Mouse (Mus musculus) lung, postnatal 4 days (tissue): ENCODE results near the gene Mecr.

ENCODE experiments used
- DNase-seq, 2 experiments: peaks; one replicate each; pipeline ENCODE4 v3.0.0; 2021

Mecr gene

DNA sequence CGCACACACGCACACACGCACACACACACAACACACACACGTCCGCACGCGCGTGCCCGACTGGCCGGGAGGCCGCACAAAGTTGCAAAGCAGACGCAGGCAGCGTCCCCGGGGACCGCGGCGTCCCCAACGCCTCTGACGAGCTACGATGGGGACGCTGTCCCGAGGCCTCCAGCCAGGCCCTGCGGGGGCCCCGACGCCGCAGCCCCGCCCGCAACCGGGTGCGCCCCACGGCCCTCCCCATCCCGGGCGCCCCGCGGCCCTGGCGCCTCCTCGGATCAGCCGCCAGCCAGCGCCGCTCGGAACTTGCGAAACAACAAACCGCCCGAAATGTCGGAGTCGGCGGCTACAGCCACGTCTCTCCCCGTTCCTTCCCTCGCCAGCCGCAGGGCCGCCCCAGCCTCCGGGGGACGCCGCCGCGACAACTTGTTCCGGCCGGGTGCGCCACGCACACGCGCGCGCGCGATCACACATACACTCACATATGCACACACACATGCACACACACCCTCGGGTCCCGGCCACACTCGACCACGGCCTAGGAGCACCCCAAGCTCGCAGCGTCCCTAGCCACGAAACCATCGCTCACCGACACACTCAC, 6.3 kb upstream of the Mecr start:
- DNase-seq: peak; percentile 65 to 71

GRCm38 (mm10) chr4:131837872-131838524, 5.3 kb upstream of the Mecr start, which contains the start of gene Ptpru:
Gene Ptpru (minus strand): TSS chr4:131838288.
- peak; percentile 90 to 94 for DNase-seq

DNA sequence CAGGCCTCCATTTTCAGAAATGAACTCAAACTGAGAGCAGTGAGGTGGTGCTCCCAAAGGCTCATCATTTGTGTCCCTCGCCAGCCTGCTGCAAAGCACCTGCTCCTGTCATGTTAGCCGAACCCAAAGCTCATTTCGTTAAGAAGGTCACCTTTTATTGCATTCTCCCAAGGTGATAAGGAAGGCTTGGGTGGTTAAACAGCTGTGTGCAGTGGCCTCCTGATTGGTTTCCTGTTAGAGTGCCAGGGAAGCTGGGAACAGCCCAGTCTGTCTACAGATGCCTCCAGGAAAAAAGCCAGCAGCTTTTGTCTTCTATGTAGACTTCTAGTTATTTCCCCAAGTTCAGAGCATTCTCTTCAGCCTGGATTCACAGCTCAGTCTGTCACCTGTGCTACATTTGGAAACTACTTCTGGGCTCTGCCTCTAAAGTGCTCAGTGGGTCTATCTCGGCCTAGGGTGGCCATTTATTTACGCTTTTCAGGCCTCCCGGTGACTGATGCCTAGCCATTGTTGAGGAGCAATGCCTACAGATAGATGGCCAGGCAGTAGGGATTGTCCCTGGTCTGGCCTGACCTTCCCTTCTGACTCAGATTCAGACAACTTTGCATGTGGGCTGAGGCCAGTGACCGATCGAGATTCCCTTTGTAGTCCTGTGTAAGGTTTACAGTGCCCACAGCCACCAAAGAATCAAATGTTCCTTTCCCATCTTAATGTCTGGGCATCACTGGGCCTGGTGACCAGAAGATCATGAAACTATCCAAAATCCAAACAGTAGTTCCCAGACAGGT, 2.9 kb downstream of the Mecr start:
- no peak for DNase-seq

DNA sequence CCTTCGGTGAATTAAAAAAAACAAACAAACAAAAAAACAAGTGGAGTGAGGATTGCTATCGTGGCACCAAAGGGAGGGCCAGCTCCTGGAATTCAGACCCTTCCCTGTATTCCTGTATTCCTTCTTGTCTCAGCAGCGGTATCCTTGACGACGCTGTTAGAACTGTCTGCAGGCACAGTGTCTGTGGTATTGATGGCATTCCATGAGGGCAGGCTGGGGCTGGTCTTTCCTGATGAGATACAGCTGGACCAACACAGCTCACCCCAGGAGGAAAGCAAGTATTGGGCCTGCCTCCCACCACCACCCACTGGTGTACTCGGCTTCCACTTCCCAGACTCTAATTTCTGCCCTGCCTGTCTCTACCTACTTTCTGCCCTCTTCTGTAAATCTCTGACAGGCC, 4.8 kb downstream of the Mecr start:
- DNase-seq: no peak

DNA sequence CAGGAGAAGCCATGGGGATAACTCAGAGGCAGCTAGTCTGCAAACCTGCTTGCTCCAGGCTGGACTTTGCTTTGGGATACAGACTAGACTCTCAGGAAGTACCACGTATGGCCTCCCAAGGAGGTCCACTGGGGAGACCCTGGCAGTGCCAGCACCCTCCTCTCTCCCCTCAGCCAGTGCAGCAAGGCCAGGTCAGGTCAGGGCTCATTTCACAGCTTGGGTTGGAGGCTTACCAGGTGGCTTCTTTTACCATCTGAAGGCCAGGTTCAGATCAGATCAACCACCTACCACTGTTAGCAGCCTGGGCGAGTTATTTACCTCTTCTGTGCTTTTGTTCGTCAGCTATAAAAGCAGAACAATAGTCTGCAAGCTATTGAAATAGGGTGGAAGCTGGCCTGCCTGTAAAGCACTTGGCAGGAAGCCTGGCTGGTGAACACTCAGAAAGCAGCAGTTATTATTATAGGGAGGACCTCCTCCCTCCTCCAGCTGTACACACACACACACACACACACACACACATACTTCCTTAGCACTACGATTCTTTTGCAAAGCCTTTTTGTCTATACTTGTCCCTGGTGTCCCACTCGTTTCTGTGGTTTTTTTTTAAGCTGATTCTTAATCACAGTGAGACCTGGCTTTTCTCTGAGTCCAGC, 6.8 kb downstream of the Mecr start:
- DNase-seq: peak; percentile 68 to 78

DNA sequence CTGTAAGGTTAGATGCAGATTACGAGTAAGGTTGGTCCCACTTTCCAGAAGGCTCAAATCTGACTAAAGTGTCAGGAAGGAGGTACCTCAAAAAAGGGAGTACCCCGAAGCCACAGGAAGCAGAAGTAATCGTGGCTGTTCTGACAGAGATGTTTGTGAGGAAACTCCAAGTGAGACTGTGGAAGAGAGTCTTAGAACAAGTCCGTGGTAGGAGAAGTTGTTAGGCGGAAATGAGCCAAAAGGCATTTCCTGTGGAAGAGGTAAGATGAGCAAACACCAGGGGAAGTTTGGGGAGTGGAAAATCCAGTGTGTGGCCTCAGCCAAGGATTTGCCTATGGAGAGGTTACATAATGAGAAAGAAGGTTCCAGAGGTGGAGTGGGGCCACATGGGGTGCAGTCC, 11.7 kb downstream of the Mecr start:
- DNase-seq: no peak

DNA sequence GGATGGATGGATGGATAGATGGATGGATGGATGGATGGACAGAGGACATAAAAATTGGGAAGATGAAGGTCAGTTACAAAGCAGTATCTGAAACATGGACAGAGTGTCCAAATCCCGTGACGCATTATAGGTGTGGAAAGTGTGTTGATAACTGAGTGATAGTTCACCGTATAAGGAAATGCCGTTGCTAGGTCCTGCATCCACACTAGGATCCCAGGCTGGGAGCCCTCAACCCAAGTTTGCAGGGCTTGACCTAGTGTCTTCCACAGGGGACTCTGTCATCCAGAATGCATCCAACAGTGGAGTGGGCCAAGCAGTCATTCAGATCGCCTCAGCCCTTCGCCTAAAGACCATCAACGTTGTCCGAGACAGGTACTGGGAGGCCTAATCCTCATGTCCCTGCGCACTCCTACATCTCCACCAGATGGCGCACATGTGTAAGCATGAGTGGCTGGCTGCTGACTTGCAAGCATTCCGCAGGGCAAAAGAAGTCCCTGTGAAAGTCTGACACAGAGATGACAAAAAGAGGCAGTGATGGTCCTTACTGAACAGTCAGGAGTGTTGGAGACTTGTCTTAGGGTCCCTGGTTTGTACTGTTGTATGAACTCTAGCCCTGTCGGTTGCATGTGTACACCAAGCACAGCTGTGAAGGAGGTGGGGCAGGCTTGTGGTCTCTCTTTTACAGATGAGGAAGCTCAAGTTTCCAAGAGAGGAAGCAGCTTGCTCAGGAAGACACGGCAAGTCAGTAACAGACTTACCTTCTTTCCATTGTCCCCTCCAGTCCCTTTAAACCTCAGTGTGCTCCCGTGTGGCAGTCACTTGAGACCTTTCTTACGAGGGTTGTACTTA, 17.4 kb downstream of the Mecr start:
- DNase-seq: peak; percentile 75 to 87

GRCm38 (mm10) chr4:131861341-131861739, 18.1 kb downstream of the Mecr start:
- no peak for DNase-seq

GRCm38 (mm10) chr4:131872672-131873292, 29.5 kb downstream of the Mecr start:
- DNase-seq: no peak

DNA sequence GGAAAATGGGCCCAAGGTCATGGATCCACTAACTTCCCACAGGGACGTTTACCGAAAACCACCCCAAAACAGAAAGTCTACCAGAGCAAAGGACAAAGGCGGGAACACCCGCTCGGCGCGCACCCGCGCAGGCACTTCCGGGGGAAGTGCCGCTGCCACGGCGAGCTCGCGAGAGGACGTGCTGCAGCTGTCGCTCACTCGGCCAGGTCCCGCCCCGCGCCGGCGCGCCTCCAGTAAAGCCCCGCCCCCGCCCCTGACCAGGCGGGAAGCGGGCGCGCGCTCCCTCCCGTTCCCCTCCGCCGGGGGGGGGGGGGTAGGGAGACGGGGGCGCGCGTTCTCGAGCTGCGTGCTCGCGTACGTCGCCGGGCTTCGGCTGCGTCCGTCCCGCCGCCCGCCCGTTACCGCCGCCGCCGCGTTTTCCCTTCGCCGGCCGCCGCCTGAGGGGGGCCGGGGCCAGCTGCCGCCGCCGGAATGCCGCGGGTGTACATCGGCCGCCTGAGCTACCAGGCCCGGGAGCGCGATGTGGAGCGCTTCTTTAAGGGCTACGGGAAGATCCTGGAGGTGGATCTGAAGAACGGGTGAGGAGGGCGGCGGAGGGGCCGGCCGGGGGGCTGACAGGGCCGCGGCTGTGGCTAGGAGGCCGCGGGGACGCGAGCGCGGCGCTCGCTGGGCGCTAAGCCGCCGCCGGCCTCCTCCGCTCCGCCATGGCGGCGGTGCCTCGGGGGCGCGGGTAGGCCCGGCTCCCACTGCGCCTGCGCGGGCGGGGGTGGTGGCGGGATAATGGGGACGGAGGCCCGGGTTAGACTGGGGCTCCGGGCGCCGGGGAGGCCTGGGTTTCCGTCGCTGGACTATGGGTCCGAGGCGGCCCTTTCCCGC, 30.3 kb downstream of the Mecr start, which contains the start of gene Srsf4:
Srsf4 (plus strand) TSS at position 325 of the 876 bp plus-strand sequence.
- peak; percentile 96 to 98 for DNase-seq

- DNase-seq: no peak
These were observed 30.9 kb downstream of the Mecr start for GRCm38 (mm10) chr4:131874169-131874536.

DNA sequence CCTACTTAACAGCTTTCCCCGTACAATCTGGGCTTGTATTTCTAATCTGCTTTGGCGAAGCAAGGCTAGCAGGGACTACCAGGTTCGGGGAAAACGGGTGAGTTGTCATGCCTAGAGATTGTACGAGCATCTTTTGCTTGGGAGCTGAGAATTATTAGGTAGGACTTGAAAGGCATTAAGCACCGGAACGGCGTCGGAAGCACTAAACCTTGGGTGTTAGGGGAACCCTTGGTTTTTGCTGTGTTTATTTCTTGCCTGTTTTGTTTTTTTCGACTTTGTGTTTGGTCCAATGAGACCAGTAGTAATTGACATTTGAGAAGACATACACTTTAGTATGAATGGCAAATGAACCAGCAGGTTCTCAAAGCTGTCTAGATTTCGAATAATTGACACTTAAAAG, 31.3 kb downstream of the Mecr start:
- no peak for DNase-seq

- DNase-seq: no peak
These were observed 32.0 kb downstream of the Mecr start for GRCm38 (mm10) chr4:131875242-131875641.

DNA sequence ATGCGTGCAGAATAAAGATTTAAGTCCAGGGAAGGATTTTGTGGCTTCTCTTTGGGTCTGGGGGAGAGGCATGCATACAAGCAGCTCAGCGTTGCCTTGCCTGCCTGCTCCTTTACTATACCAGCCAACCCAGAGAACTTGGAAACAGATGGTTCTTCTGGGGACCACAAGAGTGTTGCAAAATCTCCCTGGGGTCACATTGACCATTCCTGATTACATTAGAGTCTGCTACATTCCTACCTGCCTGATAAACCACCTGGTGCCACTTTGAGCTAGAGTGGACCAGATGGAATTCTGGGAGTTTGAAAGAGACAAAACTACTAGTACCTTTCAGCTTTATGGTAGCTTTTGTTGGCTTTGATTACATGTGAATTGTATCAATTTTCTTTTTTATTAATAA, 33.6 kb downstream of the Mecr start:
- no peak for DNase-seq

- DNase-seq: no peak
These were observed 36.4 kb downstream of the Mecr start for GRCm38 (mm10) chr4:131879692-131880091.

GRCm38 (mm10) chr4:131881306-131881705, 38.0 kb downstream of the Mecr start:
- DNase-seq: no peak

- DNase-seq: no peak
These were observed 40.3 kb downstream of the Mecr start for GRCm38 (mm10) chr4:131883571-131883970.

- DNase-seq: no peak
These were observed 42.1 kb downstream of the Mecr start for GRCm38 (mm10) chr4:131885376-131885775.

DNA sequence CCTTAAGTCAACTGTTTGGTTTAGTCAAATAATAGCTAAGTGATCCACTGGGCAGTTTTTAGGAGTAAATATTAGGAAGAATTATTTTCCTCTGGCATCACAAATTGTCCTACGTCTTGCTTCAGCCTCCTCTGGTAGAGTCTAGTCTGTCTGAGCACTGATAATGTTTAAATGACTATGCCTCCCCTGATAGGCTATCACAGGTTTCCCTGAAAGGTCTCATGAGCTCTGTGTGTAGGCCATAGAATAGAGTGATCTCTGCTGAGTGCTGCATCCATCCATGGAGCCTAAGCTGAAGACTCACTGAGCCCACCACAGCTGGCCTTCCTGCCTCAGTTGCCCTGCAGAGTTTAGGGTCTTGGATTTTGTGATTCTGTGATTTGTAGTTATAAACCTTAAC, 45.3 kb downstream of the Mecr start:
- DNase-seq: no peak

- no peak for DNase-seq
These were observed 47.4 kb downstream of the Mecr start for GRCm38 (mm10) chr4:131890692-131891091.

DNA sequence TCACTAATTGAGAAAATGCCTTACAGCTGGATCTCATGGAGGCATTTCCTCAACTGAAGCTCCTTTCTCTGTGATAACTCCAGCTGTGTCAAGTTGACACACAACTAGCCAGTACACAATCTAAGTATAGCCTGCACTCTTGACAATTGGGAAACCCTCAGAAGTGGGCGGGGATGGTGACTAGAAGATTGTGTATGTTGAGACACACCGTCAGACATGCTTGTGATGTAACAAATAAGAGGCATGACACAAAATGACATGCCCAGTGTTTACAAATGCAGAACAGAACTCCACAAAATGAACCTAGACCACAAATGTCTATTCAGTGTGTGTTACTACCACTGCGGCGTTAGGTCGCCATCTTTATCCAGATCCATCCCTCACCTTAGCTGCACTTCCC, 53.8 kb downstream of the Mecr start:
- no peak for DNase-seq
